8 mouse cellular contexts compared by ENCODE assay signal in the genomic region with DNA sequence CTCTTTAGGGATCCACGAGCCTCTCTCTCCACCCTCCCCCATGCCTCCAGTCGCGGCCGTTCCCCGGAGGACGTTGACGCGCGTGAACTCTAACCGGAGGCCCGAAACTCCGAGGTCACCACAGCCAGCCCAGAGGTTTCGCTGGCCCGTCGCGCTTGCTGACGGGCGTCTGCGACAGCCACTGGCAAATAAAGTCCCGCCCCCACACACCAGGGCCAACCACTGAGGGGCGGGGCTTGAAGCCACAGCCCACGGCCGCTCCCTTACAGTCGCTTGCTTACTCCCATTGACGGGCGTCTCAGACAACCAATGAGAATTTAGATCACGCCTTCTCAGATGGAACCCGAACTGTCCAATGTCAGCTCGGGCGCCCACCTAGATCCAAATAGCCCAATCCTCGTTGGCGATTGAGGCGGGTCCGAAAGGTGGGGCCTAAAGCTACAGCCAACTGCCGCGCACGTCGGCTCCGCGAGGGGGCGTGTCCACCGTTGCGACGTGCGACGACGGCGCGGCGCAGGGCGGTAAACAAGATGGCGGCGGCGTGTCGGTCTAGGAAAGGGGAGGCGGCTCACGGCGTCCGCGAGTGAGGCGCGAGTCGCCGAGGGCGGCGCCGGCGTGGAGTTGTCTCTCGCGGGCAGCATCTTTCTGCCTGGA. TPM values are rescaled to one million over a fixed set of nuclear protein-coding genes. Genes with fewer than 3 reads are reported as not detected.
DNase-seq lines count a peak whose midpoint lies in the region; ATAC-seq and TF ChIP-seq lines count a peak whose summit lies in the region.

TSS of gene Stk11 (plus strand) at position 514 of the 654 bp plus-strand sequence.

- peak; percentile 5; the same call in 1 of the 2 replicates for TF ChIP-seq CTCF in gastrocnemius, adult 2 months (IDR thresholded peaks at IDR 0.05)
- TF ChIP-seq CTCF in hindbrain, postnatal 0 days (IDR thresholded peaks at IDR 0.05; ENCODE audit: low read depth) = peak; percentile 31
- no peak; the same call in 1 of the 2 replicates for TF ChIP-seq CTCF in left cerebral cortex, adult 2 months (IDR thresholded peaks at IDR 0.05)

- peak; percentile 100 for DNase-seq in ZHBTc4 (ENCODE audit: low read depth, low spot score)
- peak; percentile 99 for DNase-seq in gastrocnemius, adult 2 months
- peak; percentile 100 for DNase-seq in hindbrain, postnatal 0 days (ENCODE audit: low spot score)
- peak; percentile 98 to 99 for DNase-seq in left cerebral cortex, adult 2 months (ENCODE audit: extremely low spot score in 1 of 2, low spot score in 2 of 2)
- peak; percentile 100 for DNase-seq in right cerebral cortex, adult 2 months (ENCODE audit: low spot score in 2 of 2)
- peak; percentile 100 for DNase-seq in urinary bladder, postnatal 14 days (ENCODE audit: low spot score)

- peak within 1 kb of the TSS; percentile 100 for H3K4me3 ChIP-seq in gastrocnemius, adult 2 months
- H3K4me3 ChIP-seq in hindbrain, postnatal 0 days (ENCODE audit: low read length) = peak within 1 kb of the TSS; percentile 63
- H3K4me3 ChIP-seq in left cerebral cortex, adult 2 months = peak within 1 kb of the TSS; percentile 94

- H3K4me1 ChIP-seq in hindbrain, postnatal 0 days (ENCODE audit: insufficient read depth, low read length) = peaks cover 21% of the 10 kb centered on the region

- H3K36me3 ChIP-seq in hindbrain, postnatal 0 days (ENCODE audit: insufficient read depth, low read length) = no peaks in the 10 kb centered on the region

- H3K4me2 ChIP-seq in hindbrain, postnatal 0 days (ENCODE audit: low read depth, low read length) = peak within 1 kb of the TSS; percentile 90

- intact Hi-C loops in gastrocnemius, adult 2 months (cut with DNase I) = loop anchor here (1.0 to 2.0 kb wide), 3 partner anchors 26 to 129 kb away; partner anchors contain the start of gene Polr2e
- intact Hi-C loops in left cerebral cortex, adult 2 months (cut with DNase I) = loop anchor here (2.0 kb wide), 2 partner anchors 61 to 131 kb away; partner anchors contain the start of gene Tmem259

- H3K9me3 ChIP-seq in hindbrain, postnatal 0 days (ENCODE audit: low read length) = no peaks in the 10 kb centered on the region

- WGBS in hindbrain, postnatal 0 days = under 1% methylated on average over 67 of the region's 70 CpGs

- no peaks in the 10 kb centered on the region for H3K27me3 ChIP-seq in hindbrain, postnatal 0 days (ENCODE audit: insufficient read depth, low read length)

- ATAC-seq in common myeloid progenitor, adult 5-6 weeks (replicated peaks; ENCODE audit: low read depth, poor library complexity, severe bottlenecking) = peak; percentile 86
- ATAC-seq in hindbrain, postnatal 0 days = peak; percentile 99
- peak; percentile 86 for ATAC-seq in megakaryocyte, adult 5-6 weeks (ENCODE audit: poor library complexity, severe bottlenecking)

- peak within 1 kb of the TSS; percentile 85 for H3K9ac ChIP-seq in hindbrain, postnatal 0 days (replicated peaks; ENCODE audit: low read length)

- peak within 1 kb of the TSS; percentile 99 for H3K27ac ChIP-seq in gastrocnemius, adult 2 months
- peak within 1 kb of the TSS; percentile 83 for H3K27ac ChIP-seq in hindbrain, postnatal 0 days
- peak within 1 kb of the TSS; percentile 90 for H3K27ac ChIP-seq in left cerebral cortex, adult 2 months

RNA-seq across cellular contexts. Expression of gene Stk11, which starts in this region (rescaled TPM):
- 102 and 139 TPM in 2 replicates for total RNA-seq in common myeloid progenitor, adult 5-6 weeks (2017)
- 100 to 1,000 TPM; 144 to 153 TPM for total RNA-seq in gastrocnemius, adult 2 months (2021)
- 86.4 and 86.6 TPM in 2 replicates for total RNA-seq in hindbrain, postnatal 0 days (2014; rRNA removed)
- 13.9 and 15.0 TPM in 2 replicates for polyA plus RNA-seq in hindbrain, postnatal 0 days (2015; fragmentation: Nextera tagmentation; extraction: Ambion mirVana)
- total RNA-seq in left cerebral cortex, adult 2 months (2021) = 100 to 1,000 TPM; 102 to 106 TPM
- 58.0 and 60.7 TPM in 2 replicates for total RNA-seq in megakaryocyte, adult 5-6 weeks (2015)
- total RNA-seq in megakaryocyte, adult 5-6 weeks (2017) = 142 and 146 TPM in 2 replicates

Comparison
In these comparisons a context has a peak if more than half of its experiments do, and no peak if none do; other contexts are left out.
1. Peak in every context shown above with its lines: DNase-seq, ATAC-seq, H3K4me3 ChIP-seq and H3K27ac ChIP-seq.